Mouse (Mus musculus): ENCODE data around the gene Xrcc5. TPM values are rescaled to one million over a fixed set of nuclear protein-coding genes. Genes with fewer than 3 reads are reported as not detected.

Gene Xrcc5
- total and polyA plus RNA-seq, 3 experiments, result 53.4 to 83.5 (median 60.3) TPM

DNA sequence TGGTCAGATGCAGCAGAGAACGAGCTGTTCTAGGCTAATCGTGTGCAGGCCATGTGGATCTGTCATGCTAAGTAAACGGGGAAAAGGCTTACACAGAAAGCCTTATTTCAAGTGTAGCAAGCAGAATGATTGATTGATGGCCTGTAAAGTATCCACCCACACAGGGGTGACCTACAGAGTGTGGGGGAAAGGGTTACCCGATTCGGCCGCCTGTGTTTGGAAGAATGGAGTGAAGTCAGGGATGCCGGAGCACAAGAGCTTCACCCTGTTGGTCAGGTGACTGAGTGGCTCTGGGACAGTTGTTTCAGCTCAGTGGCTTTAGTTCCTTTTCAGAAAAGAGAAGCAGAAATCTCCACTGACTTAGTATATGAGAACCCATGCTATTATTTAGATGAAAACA is 9.7 kb downstream of the Xrcc5 start:
- dilution Hi-C loops (cut with MboI; ENCODE audit: extremely low pct_ligation_motif_present, extremely low pct_unique_long_range_greater_than_20kb, low sequenced_read_pairs), result no loop called here
- no peak overlapping the region for H3K4me2 ChIP-seq (ENCODE audit: insufficient read depth, low read depth, poor library complexity, severe bottlenecking)
- in situ Hi-C loops (cut with MboI; ENCODE audit: low pct_ligation_motif_present, low pct_unique_long_range_greater_than_20kb, low sequenced_read_pairs), result loop anchor here (10.0 kb wide), 1 partner anchor 268 kb away; the partner anchor contains the start of gene Smarcal1
- no peak overlapping the region for H3K4me3 ChIP-seq (replicated peaks in 1 of 3; ENCODE audit: low read depth in 2 of 3, low read length in 2 of 3, poor library complexity in 1 of 3)
- no peak overlapping the region for H3K27ac ChIP-seq (ENCODE audit: insufficient read depth, low read depth)
- peaks cover 49 to 90% of the 10 kb centered on the region in 2 experiments for H3K36me3 ChIP-seq (replicated peaks in 1 of 2; ENCODE audit: control insufficient read depth in 1 of 2, insufficient read depth in 1 of 2, low read length in 1 of 2)
- no peak overlapping the region for H3K9ac ChIP-seq (ENCODE audit: insufficient read depth, low read depth)
- no peaks in the 10 kb centered on the region for H3K27me3 ChIP-seq (replicated peaks)
- H3K9me3 ChIP-seq (replicated peaks; ENCODE audit: low read length), result no peaks in the 10 kb centered on the region
- TF ChIP-seq ZC3H11A (IDR thresholded peaks at IDR 0.05; ENCODE audit: low read depth, low read length), result no peak
- TF ChIP-seq MAFK (IDR thresholded peaks at IDR 0.05; ENCODE audit: insufficient replicate concordance, low read length), result no peak
- no peak for DNase-seq (ENCODE audit: extremely low read depth)
- H3K4me1 ChIP-seq (ENCODE audit: control insufficient read depth in 1 of 2, insufficient read depth in 2 of 2), result peaks cover 4 to 40% of the 10 kb centered on the region in 2 experiments
- no peaks in the 10 kb centered on the region for H3K79me2 ChIP-seq (replicated peaks; ENCODE audit: control insufficient read depth, extremely low read depth, insufficient read depth, poor library complexity, severe bottlenecking)

DNA sequence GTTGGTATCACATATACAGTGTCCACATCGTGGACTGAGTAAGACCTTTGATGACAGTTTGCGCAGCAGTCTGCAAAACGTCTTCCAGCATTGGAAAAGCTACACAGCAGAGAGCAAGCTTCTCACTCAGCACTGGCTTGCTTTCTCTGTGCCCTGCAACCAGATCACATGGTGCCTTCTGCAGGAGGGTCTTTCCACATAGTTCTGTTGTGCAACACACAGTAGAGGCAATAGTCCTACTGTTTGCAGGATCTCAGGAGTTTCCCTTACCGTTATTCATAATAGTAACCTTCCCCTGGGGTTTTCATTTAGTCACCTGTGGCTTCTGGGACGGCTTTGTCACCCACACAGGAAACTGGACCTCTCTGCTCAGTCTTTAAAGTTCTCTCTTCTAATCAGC is 13.5 kb downstream of the Xrcc5 start:
- Histone ChIP-seq H3K9me3 (replicated peaks; ENCODE audit: low read length) (no peaks in the 10 kb centered on the region), H3K27ac (ENCODE audit: insufficient read depth, low read depth) (no peak overlapping the region), H3K4me1 (ENCODE audit: control insufficient read depth in 1 of 2, insufficient read depth in 2 of 2) (peaks cover 4 to 37% of the 10 kb centered on the region in 2 experiments), H3K4me2 (ENCODE audit: insufficient read depth, low read depth, poor library complexity, severe bottlenecking) (no peak overlapping the region), H3K4me3 (replicated peaks in 1 of 3; ENCODE audit: low read depth in 2 of 3, low read length in 2 of 3, poor library complexity in 1 of 3) (no peak overlapping the region), H3K9ac (ENCODE audit: insufficient read depth, low read depth) (no peak overlapping the region), H3K79me2 (replicated peaks; ENCODE audit: control insufficient read depth, extremely low read depth, insufficient read depth, poor library complexity, severe bottlenecking) (no peaks in the 10 kb centered on the region), H3K36me3 (replicated peaks in 1 of 2; ENCODE audit: control insufficient read depth in 1 of 2, insufficient read depth in 1 of 2, low read length in 1 of 2) (peaks cover 51 to 89% of the 10 kb centered on the region in 2 experiments), H3K27me3 (replicated peaks) (no peaks in the 10 kb centered on the region)
- in situ Hi-C loops (cut with MboI; ENCODE audit: low pct_ligation_motif_present, low pct_unique_long_range_greater_than_20kb, low sequenced_read_pairs), result no loop called here
- dilution Hi-C loops (cut with MboI; ENCODE audit: extremely low pct_ligation_motif_present, extremely low pct_unique_long_range_greater_than_20kb, low sequenced_read_pairs), result no loop called here
- 0 out of 2 replicates have a peak, but pooled peaks have one; percentile 18 for TF ChIP-seq EP300 (IDR thresholded peaks at IDR 0.05; ENCODE audit: low read length)
- TF ChIP-seq ZC3H11A (IDR thresholded peaks at IDR 0.05; ENCODE audit: low read depth, low read length), result no peak
- no peak for TF ChIP-seq USF2 (conservative IDR thresholded peaks at IDR 0.05; ENCODE audit: low read depth, low read length)
- DNase-seq (ENCODE audit: extremely low read depth), result peak; percentile 30

DNA sequence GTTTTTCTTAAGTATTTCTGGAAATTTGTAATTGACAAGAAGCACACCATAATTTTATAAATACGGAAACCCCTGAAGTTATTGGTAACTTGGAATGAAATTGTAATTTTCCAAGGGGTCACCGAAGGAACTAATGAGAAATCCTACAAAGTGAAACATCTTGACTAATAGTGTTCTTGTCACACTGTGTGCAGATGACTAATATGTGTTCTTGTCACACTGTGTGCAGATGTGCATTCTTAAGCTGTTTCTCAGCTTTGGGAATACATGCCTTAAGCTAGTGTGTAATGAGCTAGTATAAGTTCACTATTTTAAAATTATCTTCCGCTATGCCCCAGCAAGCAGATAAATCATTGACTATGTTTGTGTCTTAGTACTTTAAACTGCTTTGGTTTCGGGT is 16.0 kb downstream of the Xrcc5 start:
- peaks cover 60 to 92% of the 10 kb centered on the region in 2 experiments for H3K36me3 ChIP-seq (replicated peaks in 1 of 2; ENCODE audit: control insufficient read depth in 1 of 2, insufficient read depth in 1 of 2, low read length in 1 of 2)
- dilution Hi-C loops (cut with MboI; ENCODE audit: extremely low pct_ligation_motif_present, extremely low pct_unique_long_range_greater_than_20kb, low sequenced_read_pairs), result no loop called here

More for the DNA sequence above, 16.0 kb downstream of the Xrcc5 start:
- Histone ChIP-seq H3K9ac (ENCODE audit: insufficient read depth, low read depth) (no peak overlapping the region), H3K9me3 (replicated peaks; ENCODE audit: low read length) (no peaks in the 10 kb centered on the region), H3K4me3 (replicated peaks in 1 of 3; ENCODE audit: low read depth in 2 of 3, low read length in 2 of 3, poor library complexity in 1 of 3) (no peak overlapping the region), H3K4me2 (ENCODE audit: insufficient read depth, low read depth, poor library complexity, severe bottlenecking) (no peak overlapping the region), H3K27me3 (replicated peaks) (no peaks in the 10 kb centered on the region), H3K4me1 (ENCODE audit: control insufficient read depth in 1 of 2, insufficient read depth in 2 of 2) (peaks cover 4 to 19% of the 10 kb centered on the region in 2 experiments), H3K27ac (ENCODE audit: insufficient read depth, low read depth) (no peak overlapping the region), H3K79me2 (replicated peaks; ENCODE audit: control insufficient read depth, extremely low read depth, insufficient read depth, poor library complexity, severe bottlenecking) (no peaks in the 10 kb centered on the region)
- TF ChIP-seq TBP (conservative IDR thresholded peaks at IDR 0.05; ENCODE audit: low read depth, low read length) (no peak), JUND (conservative IDR thresholded peaks at IDR 0.05; ENCODE audit: low read depth, low read length) (no peak), ZKSCAN1 (IDR thresholded peaks at IDR 0.05; ENCODE audit: borderline replicate concordance, low read depth, low read length) (peak; percentile 62; the same call in 1 of the 2 replicates)
- no peak for DNase-seq (ENCODE audit: extremely low read depth)
- in situ Hi-C loops (cut with MboI; ENCODE audit: low pct_ligation_motif_present, low pct_unique_long_range_greater_than_20kb, low sequenced_read_pairs), result no loop called here
